8 mouse cellular contexts compared by ENCODE assay signal in the genomic region with DNA sequence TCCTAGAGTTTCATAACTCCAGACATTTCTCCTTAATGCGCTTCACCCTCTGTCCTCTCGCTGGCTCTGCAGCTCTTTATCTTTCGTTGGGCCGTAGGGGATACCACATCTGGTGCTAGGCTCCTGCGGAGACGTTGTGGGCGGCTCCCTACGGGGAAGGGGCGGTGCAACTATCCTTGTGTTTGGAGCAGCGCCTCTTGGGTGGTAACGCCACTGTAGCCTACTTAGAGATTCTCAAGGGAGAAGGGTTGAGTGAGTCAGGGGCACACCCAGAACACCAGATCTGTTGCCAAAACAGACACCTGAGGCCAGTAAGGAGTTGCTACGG. TPM values are rescaled to one million over a fixed set of nuclear protein-coding genes. Genes with fewer than 3 reads are reported as not detected.
DNase-seq lines count a peak whose midpoint lies in the region; ATAC-seq and TF ChIP-seq lines count a peak whose summit lies in the region.

No protein-coding gene starts in this region.

- H3K27me3 ChIP-seq in hindbrain, embryonic 16.5 days (replicated peaks; ENCODE audit: control insufficient read depth, insufficient read depth, low read length) = no peaks in the 10 kb centered on the region
- no peaks in the 10 kb centered on the region for H3K27me3 ChIP-seq in limb, embryonic 14.5 days (ENCODE audit: control insufficient read depth, insufficient read depth, low read length)
- no peaks in the 10 kb centered on the region for H3K27me3 ChIP-seq in midbrain, embryonic 14.5 days (ENCODE audit: control insufficient read depth, insufficient read depth, low read length)
- H3K27me3 ChIP-seq in splenic B cell, adult 2 months (ENCODE audit: control insufficient read depth, insufficient read depth, low read length, poor library complexity, severe bottlenecking) = no peaks in the 10 kb centered on the region

- peak; percentile 25 for DNase-seq in layer of hippocampus, adult 11-12 months (ENCODE audit: low spot score)
- DNase-seq in layer of hippocampus, adult 8-10 months (ENCODE audit: low spot score in 2 of 2) = no peak
- peak; percentile 86 for DNase-seq in c-Kit-positive CD71-positive TER-119-negative erythroid progenitor cells, embryonic 14.5 days (ENCODE audit: low read depth)
- DNase-seq in gastrocnemius, adult 8-10 months (ENCODE audit: low spot score in 2 of 2) = peak; percentile 35 to 66
- DNase-seq in limb, embryonic 14.5 days (ENCODE audit: low spot score) = peak; percentile 52
- peak; percentile 29 for DNase-seq in midbrain, embryonic 14.5 days
- DNase-seq in splenic B cell, adult 2 months (ENCODE audit: low read depth, low spot score) = peak; percentile 60

- no peak for TF ChIP-seq POLR2A in limb, embryonic 14.5 days (IDR thresholded peaks at IDR 0.05; ENCODE audit: borderline replicate concordance, extremely low read depth, insufficient read depth, insufficient read length)

- H3K9me3 ChIP-seq in hindbrain, embryonic 16.5 days (ENCODE audit: control insufficient read depth, low read length) = no peaks in the 10 kb centered on the region
- no peaks in the 10 kb centered on the region for H3K9me3 ChIP-seq in limb, embryonic 14.5 days (ENCODE audit: control insufficient read depth, low read length)
- H3K9me3 ChIP-seq in midbrain, embryonic 14.5 days (ENCODE audit: control insufficient read depth, low read length) = no peaks in the 10 kb centered on the region

- peak overlapping the region; percentile 80 for H3K9ac ChIP-seq in hindbrain, embryonic 16.5 days (ENCODE audit: low read depth, low read length)
- peak overlapping the region; percentile 94 for H3K9ac ChIP-seq in limb, embryonic 14.5 days (ENCODE audit: low read depth, low read length, severe bottlenecking)
- peak overlapping the region; percentile 89 for H3K9ac ChIP-seq in midbrain, embryonic 14.5 days (replicated peaks; ENCODE audit: low read length)

- peak overlapping the region; percentile 97 for H3K4me2 ChIP-seq in hindbrain, embryonic 16.5 days (ENCODE audit: low read length)
- peak overlapping the region; percentile 92 for H3K4me2 ChIP-seq in limb, embryonic 14.5 days (replicated peaks; ENCODE audit: low read depth, low read length, severe bottlenecking)
- H3K4me2 ChIP-seq in midbrain, embryonic 14.5 days (ENCODE audit: low read length) = peak overlapping the region; percentile 97

- H3K4me1 ChIP-seq in hindbrain, embryonic 16.5 days (ENCODE audit: control insufficient read depth, insufficient read depth, low read depth, low read length) = peaks cover 9% of the 10 kb centered on the region; the same call in 1 of the 2 replicates
- H3K4me1 ChIP-seq in limb, embryonic 14.5 days (ENCODE audit: control insufficient read depth, insufficient read depth, low read length) = peaks cover 11% of the 10 kb centered on the region; the same call in 1 of the 2 replicates
- H3K4me1 ChIP-seq in midbrain, embryonic 14.5 days (ENCODE audit: control insufficient read depth, insufficient read depth, low read length) = peaks cover 8% of the 10 kb centered on the region; the same call in 1 of the 2 replicates

- peak; percentile 13; the same call in 1 of the 2 replicates for ATAC-seq in hindbrain, embryonic 16.5 days
- 0 out of 2 replicates have a peak, but pooled peaks have one; percentile 17 for ATAC-seq in limb, embryonic 14.5 days (ENCODE audit: low FRiP score, low read depth)
- ATAC-seq in midbrain, embryonic 14.5 days (ENCODE audit: low FRiP score, low TSS enrichment) = peak; percentile 26; the same call in 1 of the 2 replicates

- peaks cover 10% of the 10 kb centered on the region for H3K36me3 ChIP-seq in hindbrain, embryonic 16.5 days (ENCODE audit: control insufficient read depth, insufficient read depth, low read length)
- H3K36me3 ChIP-seq in limb, embryonic 14.5 days (ENCODE audit: control insufficient read depth, insufficient read depth, low read length) = peaks cover 31% of the 10 kb centered on the region
- H3K36me3 ChIP-seq in midbrain, embryonic 14.5 days (ENCODE audit: control insufficient read depth, insufficient read depth, low read length) = peaks cover 29% of the 10 kb centered on the region
- H3K36me3 ChIP-seq in splenic B cell, adult 2 months (ENCODE audit: control insufficient read depth, insufficient read depth, low read length, poor library complexity, severe bottlenecking) = peaks cover 5% of the 10 kb centered on the region

- peak overlapping the region; percentile 69 for H3K4me3 ChIP-seq in hindbrain, embryonic 16.5 days (ENCODE audit: low read length)
- peak overlapping the region; percentile 91 for H3K4me3 ChIP-seq in limb, embryonic 14.5 days (replicated peaks; ENCODE audit: low read length)
- peak overlapping the region; percentile 78 for H3K4me3 ChIP-seq in midbrain, embryonic 14.5 days (replicated peaks; ENCODE audit: low read depth, low read length)

- H3K27ac ChIP-seq in hindbrain, embryonic 16.5 days (ENCODE audit: low read depth, low read length) = peak overlapping the region; percentile 88
- peak overlapping the region; percentile 92 for H3K27ac ChIP-seq in limb, embryonic 14.5 days (replicated peaks; ENCODE audit: low read depth, low read length)
- H3K27ac ChIP-seq in midbrain, embryonic 14.5 days (replicated peaks; ENCODE audit: low read depth, low read length) = peak overlapping the region; percentile 82

- WGBS in hindbrain, embryonic 16.5 days = under 1% methylated on average over 12 of the region's 12 CpGs
- WGBS in limb, embryonic 14.5 days = under 1% methylated on average over 12 of the region's 12 CpGs
- WGBS in midbrain, embryonic 14.5 days = under 1% methylated on average over 12 of the region's 12 CpGs

RNA-seq across cellular contexts. Expression of gene Tpd52l2, which starts 0.6 kb away (rescaled TPM):
- 10 to 100 TPM; 66.3 to 83.4 (median 80.6) TPM for total RNA-seq in layer of hippocampus, adult 8-10 months (2022)
- total RNA-seq in gastrocnemius, adult 8-10 months (2022) = 10 to 100 TPM; 43.7 to 49.1 (median 45.8) TPM
- polyA plus RNA-seq in hindbrain, embryonic 16.5 days (2015; fragmentation: Nextera tagmentation; extraction: Ambion mirVana) = 121 and 126 TPM in 2 replicates
- 108 and 123 TPM in 2 replicates for polyA plus RNA-seq in limb, embryonic 14.5 days (2012; rRNA removed)
- polyA plus RNA-seq in limb, embryonic 14.5 days (2014; fragmentation: Nextera tagmentation; extraction: Ambion mirVana) = 172 and 177 TPM in 2 replicates
- 102 and 112 TPM in 2 replicates for polyA plus RNA-seq in midbrain, embryonic 14.5 days (2014; fragmentation: Nextera tagmentation; extraction: Ambion mirVana)

RNA-seq across cellular contexts. Expression of gene Abhd16b, which starts 4.5 kb away (rescaled TPM):
- total RNA-seq in layer of hippocampus, adult 8-10 months (2022) = not detected
- total RNA-seq in gastrocnemius, adult 8-10 months (2022) = not detected
- 0.09 TPM in 1 of 2 replicates, not detected in the other for polyA plus RNA-seq in hindbrain, embryonic 16.5 days (2015; fragmentation: Nextera tagmentation; extraction: Ambion mirVana)
- not detected in 2 replicates for polyA plus RNA-seq in limb, embryonic 14.5 days (2012; rRNA removed)
- polyA plus RNA-seq in limb, embryonic 14.5 days (2014; fragmentation: Nextera tagmentation; extraction: Ambion mirVana) = not detected in 2 replicates
- polyA plus RNA-seq in midbrain, embryonic 14.5 days (2014; fragmentation: Nextera tagmentation; extraction: Ambion mirVana) = 0.12 TPM in 1 of 2 replicates, not detected in the other

RNA-seq across cellular contexts. Expression of gene Dnajc5, which starts 22.8 kb away (rescaled TPM):
- 100 to 1,000 TPM; 243 to 289 (median 265) TPM for total RNA-seq in layer of hippocampus, adult 8-10 months (2022)
- 10 to 100 TPM; 43.4 to 50.3 (median 44.1) TPM for total RNA-seq in gastrocnemius, adult 8-10 months (2022)
- polyA plus RNA-seq in hindbrain, embryonic 16.5 days (2015; fragmentation: Nextera tagmentation; extraction: Ambion mirVana) = 284 and 286 TPM in 2 replicates
- polyA plus RNA-seq in limb, embryonic 14.5 days (2012; rRNA removed) = 72.5 and 91.8 TPM in 2 replicates
- polyA plus RNA-seq in limb, embryonic 14.5 days (2014; fragmentation: Nextera tagmentation; extraction: Ambion mirVana) = 75.7 and 85.5 TPM in 2 replicates
- polyA plus RNA-seq in midbrain, embryonic 14.5 days (2014; fragmentation: Nextera tagmentation; extraction: Ambion mirVana) = 189 and 233 TPM in 2 replicates

RNA-seq across cellular contexts. Expression of gene Zbtb46, which starts 38.3 kb away (rescaled TPM):
- 10 to 100 TPM in 1 of 4 experiments, 1 to 10 TPM in 3; 7.9 to 10.4 (median 9.3) TPM for total RNA-seq in layer of hippocampus, adult 8-10 months (2022)
- 1 to 10 TPM; 3.3 to 5.3 (median 4.1) TPM for total RNA-seq in gastrocnemius, adult 8-10 months (2022)
- polyA plus RNA-seq in hindbrain, embryonic 16.5 days (2015; fragmentation: Nextera tagmentation; extraction: Ambion mirVana) = 19.1 and 22.7 TPM in 2 replicates
- 3.8 and 4.4 TPM in 2 replicates for polyA plus RNA-seq in limb, embryonic 14.5 days (2012; rRNA removed)
- polyA plus RNA-seq in limb, embryonic 14.5 days (2014; fragmentation: Nextera tagmentation; extraction: Ambion mirVana) = 4.3 and 4.4 TPM in 2 replicates
- 18.8 and 22.2 TPM in 2 replicates for polyA plus RNA-seq in midbrain, embryonic 14.5 days (2014; fragmentation: Nextera tagmentation; extraction: Ambion mirVana)

Comparison
In these comparisons a context has a peak if more than half of its experiments do, and no peak if none do; other contexts are left out.
1. DNase-seq: peak in layer of hippocampus, adult 11-12 months (single experiment), c-Kit-positive CD71-positive TER-119-negative erythroid progenitor cells, embryonic 14.5 days (single experiment), gastrocnemius, adult 8-10 months (2 of 2), limb, embryonic 14.5 days (single experiment), midbrain, embryonic 14.5 days (single experiment) and splenic B cell, adult 2 months (single experiment); none in layer of hippocampus, adult 8-10 months (0 of 2).
2. Peak in every context shown above with its lines, with median percentiles within 50 percentile points of each other: ATAC-seq, H3K27ac ChIP-seq, H3K4me2 ChIP-seq, H3K4me3 ChIP-seq and H3K9ac ChIP-seq.